Mouse (Mus musculus) CD4-positive, CD25-positive, alpha-beta regulatory T cell, adult 2 months (primary cell): Measurements from ENCODE around the gene Cers6.

Experiments used
- DNase-seq: peaks from one replicate; pipeline ENCODE4 v3.0.0-alpha.2; 2012; ENCODE audit warnings: low read depth, low spot score

Cers6 gene

DNA sequence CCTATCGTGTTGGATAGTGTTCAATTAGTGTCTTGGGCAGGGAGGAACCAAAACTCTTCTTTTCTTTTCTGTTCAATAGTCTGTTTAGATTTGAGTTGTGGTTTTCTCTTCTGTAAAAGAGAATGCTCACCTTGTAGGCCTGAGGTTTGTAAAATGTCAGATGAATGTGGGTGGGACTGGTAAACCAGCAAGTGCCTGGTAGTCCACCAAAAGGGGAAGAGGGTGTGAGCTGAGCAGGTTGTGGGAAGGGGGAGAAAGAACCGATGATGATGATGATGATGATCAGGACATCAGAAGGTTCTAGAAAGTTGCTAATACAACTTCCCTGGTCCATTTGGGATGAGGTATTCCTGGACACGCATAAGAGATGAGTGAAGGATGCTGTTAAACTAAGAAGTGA lies 55.1 kb downstream of the Cers6 start:
- no peak for DNase-seq

- DNase-seq: no peak
Measured at GRCm38 (mm10) chr2:68917010-68917409, 55.8 kb downstream of the Cers6 start.

DNA sequence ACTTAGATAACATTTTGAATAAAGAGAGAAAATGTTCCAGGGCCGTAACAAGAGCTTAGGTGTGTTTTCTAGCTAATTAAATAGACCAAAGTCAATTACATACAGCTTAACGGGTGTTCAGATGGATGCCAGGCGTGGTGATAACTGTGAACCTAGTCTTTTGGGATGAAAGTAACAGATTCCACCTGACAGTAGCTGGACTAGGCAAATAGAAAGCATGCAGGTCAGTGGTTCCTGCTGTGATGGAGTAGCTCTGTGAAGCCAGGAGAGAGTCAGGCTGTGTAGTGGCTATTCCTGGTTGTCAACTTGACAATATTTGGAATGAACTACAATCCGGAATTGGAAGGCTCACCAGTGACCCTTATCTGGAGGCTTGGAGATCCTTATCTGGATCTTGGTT lies 56.3 kb downstream of the Cers6 start:
- no peak for DNase-seq

DNA sequence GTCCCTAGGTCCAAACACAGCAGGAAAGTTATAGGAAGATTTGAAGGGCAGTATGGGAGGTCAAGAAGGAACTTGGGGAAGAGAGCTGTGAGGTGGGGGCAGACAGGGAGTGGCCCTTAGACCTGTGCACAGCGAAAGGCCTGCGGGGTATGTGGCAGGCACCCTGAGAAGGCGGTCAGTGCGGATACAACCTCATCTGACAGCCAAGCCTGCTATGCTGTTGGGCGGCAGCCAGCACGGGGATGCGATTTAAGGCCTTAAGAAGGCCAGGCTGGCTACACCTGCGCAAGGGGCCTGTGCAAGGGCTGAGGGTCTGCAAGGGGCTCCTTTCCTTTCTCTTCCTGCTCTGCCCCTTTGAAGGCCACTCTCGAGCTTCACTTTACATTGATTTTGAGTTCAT lies 63.1 kb downstream of the Cers6 start:
- DNase-seq: no peak

DNA sequence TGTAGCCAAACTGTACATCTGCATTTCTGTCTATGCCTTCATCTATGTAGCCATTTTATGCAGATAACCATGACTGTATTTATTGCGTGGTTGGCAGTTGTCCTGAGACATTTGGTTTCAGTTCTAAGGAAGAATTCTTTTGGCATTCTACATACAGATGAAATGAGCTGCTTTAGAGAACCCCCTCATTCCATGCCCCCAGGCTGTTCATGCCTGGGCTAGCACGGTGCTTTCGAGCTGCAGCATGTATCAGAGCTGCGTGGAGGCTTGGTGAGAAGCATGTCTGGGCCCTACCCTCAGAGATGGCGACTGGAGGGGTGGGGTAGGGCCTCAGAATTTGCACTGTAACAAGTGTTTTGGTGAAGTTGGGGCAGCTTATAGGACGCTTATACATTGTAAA lies 64.3 kb downstream of the Cers6 start:
- no peak for DNase-seq

- no peak for DNase-seq
Measured at GRCm38 (mm10) chr2:68926913-68927790, 65.9 kb downstream of the Cers6 start.

- peak; percentile 57 for DNase-seq
Measured at GRCm38 (mm10) chr2:68932240-68932639, 71.0 kb downstream of the Cers6 start.

GRCm38 (mm10) chr2:68932656-68933055 lies 71.4 kb downstream of the Cers6 start:
- DNase-seq: no peak

GRCm38 (mm10) chr2:68934651-68935050 lies 73.4 kb downstream of the Cers6 start:
- no peak for DNase-seq

DNA sequence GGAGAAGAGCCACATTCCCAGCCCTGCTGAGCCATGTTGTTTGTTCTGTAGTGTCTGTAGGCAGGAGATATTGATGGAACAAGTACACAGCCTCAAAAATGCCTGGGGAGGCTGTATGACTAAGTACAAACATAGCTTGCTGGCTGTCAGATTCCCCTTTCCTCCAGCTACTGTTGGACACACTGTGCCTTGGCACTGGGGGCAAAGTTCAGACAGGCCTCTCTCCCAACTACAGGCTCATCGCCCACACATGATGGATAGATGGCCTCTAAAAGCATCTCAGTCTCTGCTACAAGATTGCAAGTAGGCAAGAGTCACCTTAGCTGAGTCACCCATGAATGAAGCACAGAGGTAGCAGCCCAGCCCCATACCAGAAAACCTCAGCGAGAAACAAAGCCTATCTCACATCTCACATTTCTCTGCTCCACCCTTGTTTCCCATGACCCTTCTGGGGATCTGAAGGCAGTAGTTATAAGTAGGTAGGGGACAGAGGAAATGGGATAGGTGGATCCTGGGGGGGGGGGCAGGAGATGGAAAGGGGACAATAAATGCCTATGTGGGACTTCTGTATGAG lies 74.6 kb downstream of the Cers6 start:
- DNase-seq: no peak

GRCm38 (mm10) chr2:68936773-68937172 lies 75.5 kb downstream of the Cers6 start:
- no peak for DNase-seq

- DNase-seq: no peak
Measured at GRCm38 (mm10) chr2:68937833-68938232, 76.6 kb downstream of the Cers6 start.

DNA sequence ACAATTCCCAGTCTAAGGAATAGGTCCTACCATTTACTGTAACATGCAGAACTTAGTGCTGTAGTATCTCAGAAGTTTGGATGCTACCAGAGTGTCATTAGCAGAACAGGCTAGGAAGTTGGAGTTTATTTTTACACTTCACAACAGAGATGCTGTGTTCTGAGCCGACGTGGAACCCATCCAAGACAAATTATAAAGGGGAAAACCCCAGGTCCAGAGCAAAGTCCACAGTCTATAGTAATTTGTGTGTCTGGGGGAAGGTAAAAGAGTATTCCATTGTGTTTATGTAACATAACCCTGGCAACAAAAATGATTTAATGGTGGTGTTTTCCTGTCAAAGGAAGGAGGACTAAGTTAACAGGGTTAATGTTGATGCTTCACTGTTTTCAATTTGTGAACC lies 83.7 kb downstream of the Cers6 start:
- DNase-seq: no peak

- no peak for DNase-seq
Measured at GRCm38 (mm10) chr2:68945976-68946375, 84.7 kb downstream of the Cers6 start.

- no peak for DNase-seq
Measured at GRCm38 (mm10) chr2:68946819-68947218, 85.6 kb downstream of the Cers6 start.

DNA sequence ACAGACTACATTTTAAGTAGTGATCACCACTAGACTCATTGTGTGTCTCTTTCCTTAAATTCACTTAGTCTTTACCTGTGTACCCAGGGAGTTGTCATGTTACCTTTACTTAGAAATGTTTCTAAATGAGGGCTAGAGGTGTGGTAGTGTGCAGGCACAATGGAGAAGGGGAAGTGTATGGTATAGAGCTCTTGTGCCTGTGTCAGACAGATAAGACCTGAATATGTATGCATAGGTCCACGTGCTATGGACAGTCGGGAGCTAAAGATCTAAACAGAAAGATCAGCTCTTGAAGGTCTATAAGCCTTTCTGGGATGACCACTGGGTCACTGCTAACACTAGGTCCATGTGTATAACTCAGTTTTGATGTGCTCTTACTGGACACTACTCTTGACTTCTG lies 87.9 kb downstream of the Cers6 start:
- no peak for DNase-seq

GRCm38 (mm10) chr2:68949728-68950127 lies 88.5 kb downstream of the Cers6 start:
- no peak for DNase-seq

GRCm38 (mm10) chr2:68951706-68952105 lies 90.5 kb downstream of the Cers6 start:
- no peak for DNase-seq

DNA sequence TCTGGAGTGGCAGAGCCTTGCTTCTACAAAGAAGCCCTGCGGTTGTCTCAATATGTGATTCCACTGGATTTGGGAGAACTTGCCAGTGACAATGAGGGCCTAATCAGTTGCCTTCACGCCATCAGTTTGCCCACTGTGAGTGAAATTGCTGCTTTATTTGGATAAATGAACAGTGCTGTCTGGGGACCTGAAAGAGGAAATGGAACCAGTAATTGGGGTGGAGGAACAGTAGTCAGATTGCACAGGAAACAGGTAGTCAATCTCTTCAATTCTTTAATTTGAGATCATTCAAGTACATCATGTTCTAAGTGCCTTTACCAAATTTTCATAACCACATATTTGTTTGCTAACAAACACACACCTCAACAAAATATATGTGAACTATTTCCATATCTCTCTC lies 92.4 kb downstream of the Cers6 start:
- DNase-seq: no peak

DNA sequence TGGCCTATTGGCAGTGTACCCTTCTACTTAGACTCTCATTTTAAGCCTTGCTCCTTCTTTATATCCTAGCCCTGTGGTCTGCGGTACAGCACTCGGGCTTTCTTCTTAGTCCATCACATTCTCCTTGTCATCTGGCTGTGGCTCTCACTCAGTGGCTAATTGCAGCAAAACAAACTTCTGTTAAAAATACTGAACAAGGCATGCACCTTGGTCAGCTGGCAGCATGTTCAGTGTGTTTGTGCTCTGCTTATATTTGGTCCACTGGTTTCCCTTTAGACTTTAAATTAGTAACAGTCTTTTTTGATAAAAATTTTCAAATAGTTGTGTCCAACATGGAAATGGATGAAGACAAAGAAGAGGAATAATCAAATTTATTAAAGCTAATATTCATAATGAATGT lies 94.3 kb downstream of the Cers6 start:
- no peak for DNase-seq

GRCm38 (mm10) chr2:68956146-68956545 lies 94.9 kb downstream of the Cers6 start:
- no peak for DNase-seq

DNA sequence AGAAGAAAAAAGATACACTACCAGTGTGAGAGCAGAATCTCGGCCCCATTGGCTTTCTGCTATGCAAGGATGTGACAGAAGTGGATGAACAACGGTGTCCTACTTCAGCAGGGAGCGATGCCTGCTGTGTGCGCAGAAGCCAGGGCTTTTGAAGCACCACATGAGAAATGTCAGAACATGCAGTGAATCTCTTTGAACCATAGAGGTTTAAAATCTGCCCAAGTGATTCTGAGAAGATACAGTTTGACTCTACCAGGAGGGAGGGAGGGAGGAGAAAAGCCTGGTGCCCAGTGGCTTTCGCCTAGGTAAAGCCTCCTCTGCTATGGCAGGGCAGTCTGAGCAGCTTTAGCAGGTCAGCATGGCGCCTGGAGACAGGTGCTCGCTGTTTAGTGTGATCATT lies 96.6 kb downstream of the Cers6 start:
- peak; percentile 25 for DNase-seq

DNA sequence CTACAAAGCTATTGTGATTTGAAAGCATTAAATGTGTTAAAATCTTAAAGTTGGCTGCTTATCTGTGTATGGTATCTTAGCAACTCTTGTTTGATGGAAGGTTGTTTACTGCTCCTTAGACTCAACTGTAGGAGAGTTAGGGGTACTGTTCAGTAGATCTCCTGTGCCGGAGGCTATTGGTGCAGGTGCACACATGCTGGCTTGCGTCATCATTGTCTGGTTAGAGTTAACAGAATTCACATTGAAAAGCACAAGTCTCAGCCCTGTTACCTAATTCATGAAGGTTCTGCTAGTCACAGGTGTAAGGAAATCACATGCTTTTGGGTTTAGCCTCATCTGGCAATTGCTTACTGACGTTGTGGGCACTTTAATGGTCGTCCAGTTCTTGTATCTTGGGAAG lies 98.3 kb downstream of the Cers6 start:
- peak; percentile 64 for DNase-seq
